Mouse (Mus musculus) kidney, adult 11 months (tissue): ENCODE measurements around the gene Dcaf10.
"Not testable (repeated sequence)": the region's sequence is repeated elsewhere in the genome, so short reads cannot be mapped to it uniquely, and the experiment has no call there.

Experiments used
- DNase-seq: peaks from one replicate; pipeline ENCODE4 v3.0.0; 2022

The Dcaf10 gene

GRCm38 (mm10) chr4:45396211-45396610 lies 54.3 kb downstream of the Dcaf10 start:
- not testable (repeated sequence) for DNase-seq

- DNase-seq, result not testable (repeated sequence)
Measured at GRCm38 (mm10) chr4:45398315-45398714, 56.4 kb downstream of the Dcaf10 start.

- no peak for DNase-seq
Measured at GRCm38 (mm10) chr4:45399421-45400210, 57.7 kb downstream of the Dcaf10 start.

- no peak for DNase-seq
Measured at GRCm38 (mm10) chr4:45402281-45402680, 60.4 kb downstream of the Dcaf10 start.

GRCm38 (mm10) chr4:45402878-45403498 lies 61.1 kb downstream of the Dcaf10 start:
- no peak for DNase-seq

GRCm38 (mm10) chr4:45403499-45403878 lies 61.6 kb downstream of the Dcaf10 start:
- no peak for DNase-seq

GRCm38 (mm10) chr4:45404086-45404485 lies 62.2 kb downstream of the Dcaf10 start:
- DNase-seq, result no peak

- DNase-seq, result peak; percentile 76
Measured at GRCm38 (mm10) chr4:45405315-45405714, 63.4 kb downstream of the Dcaf10 start.

- no peak for DNase-seq
Measured at GRCm38 (mm10) chr4:45406397-45406796, 64.5 kb downstream of the Dcaf10 start.

- DNase-seq, result no peak
Measured at GRCm38 (mm10) chr4:45407001-45407702, 65.3 kb downstream of the Dcaf10 start.

GRCm38 (mm10) chr4:45407703-45408334 lies 65.9 kb downstream of the Dcaf10 start:
- DNase-seq, result peak; percentile 77

- peak; percentile 93 for DNase-seq
Measured at GRCm38 (mm10) chr4:45408427-45409132, 66.7 kb downstream of the Dcaf10 start, which contains the start of gene Slc25a51. Slc25a51 (minus strand) TSS chr4:45408766.

GRCm38 (mm10) chr4:45409270-45409669 lies 67.4 kb downstream of the Dcaf10 start:
- peak; percentile 92 for DNase-seq

GRCm38 (mm10) chr4:45411181-45411790 lies 69.4 kb downstream of the Dcaf10 start:
- no peak for DNase-seq

- no peak for DNase-seq
Measured at GRCm38 (mm10) chr4:45412433-45413192, 70.7 kb downstream of the Dcaf10 start.

- no peak for DNase-seq
Measured at GRCm38 (mm10) chr4:45413674-45414338, 71.9 kb downstream of the Dcaf10 start.

GRCm38 (mm10) chr4:45416314-45416713 lies 74.4 kb downstream of the Dcaf10 start:
- no peak for DNase-seq

GRCm38 (mm10) chr4:45418229-45418950 lies 76.5 kb downstream of the Dcaf10 start:
- DNase-seq, result peak; percentile 51

- no peak for DNase-seq
Measured at GRCm38 (mm10) chr4:45419051-45419450, 77.2 kb downstream of the Dcaf10 start.

GRCm38 (mm10) chr4:45420733-45421132 lies 78.8 kb downstream of the Dcaf10 start:
- no peak for DNase-seq
